Mouse (Mus musculus): ENCODE data around the gene Dusp19.

The Dusp19 gene

GRCm38 (mm10) chr2:80616854-80617737, at the start of gene Dusp19, which contains the start of gene Nup35:
Dusp19 (plus strand) TSS chr2:80617045.
Nup35 (plus strand) TSS chr2:80617236.
- peak; percentile 97 for DNase-seq (ENCODE audit: low spot score)

GRCm38 (mm10) chr2:80567411-80567810, 49.4 kb upstream of the Dusp19 start:
- DNase-seq (ENCODE audit: low spot score) = no peak

- no peak for DNase-seq (ENCODE audit: low spot score)
Measured at GRCm38 (mm10) chr2:80570656-80571055, 46.2 kb upstream of the Dusp19 start.

- no peak for DNase-seq (ENCODE audit: low spot score)
Measured at GRCm38 (mm10) chr2:80577286-80577685, 39.6 kb upstream of the Dusp19 start.

- no peak for DNase-seq (ENCODE audit: low spot score)
Measured at GRCm38 (mm10) chr2:80579253-80579891, 37.5 kb upstream of the Dusp19 start.

- DNase-seq (ENCODE audit: low spot score) = peak; percentile 60
Measured at GRCm38 (mm10) chr2:80580311-80580961, 36.4 kb upstream of the Dusp19 start.

GRCm38 (mm10) chr2:80581043-80581711, 35.7 kb upstream of the Dusp19 start, which contains the start of gene Nckap1:
Nckap1 (minus strand) TSS chr2:80581380.
- peak; percentile 86 for DNase-seq (ENCODE audit: low spot score)

GRCm38 (mm10) chr2:80582356-80582755, 34.5 kb upstream of the Dusp19 start:
- no peak for DNase-seq (ENCODE audit: low spot score)

- DNase-seq (ENCODE audit: low spot score) = no peak
Measured at GRCm38 (mm10) chr2:80594215-80594918, 22.5 kb upstream of the Dusp19 start.

GRCm38 (mm10) chr2:80596960-80597359, 19.9 kb upstream of the Dusp19 start:
- no peak for DNase-seq (ENCODE audit: low spot score)

- DNase-seq (ENCODE audit: low spot score) = no peak
Measured at GRCm38 (mm10) chr2:80599850-80600249, 17.0 kb upstream of the Dusp19 start.

- DNase-seq (ENCODE audit: low spot score) = no peak
Measured at GRCm38 (mm10) chr2:80600611-80601010, 16.2 kb upstream of the Dusp19 start.

GRCm38 (mm10) chr2:80602756-80603155, 14.1 kb upstream of the Dusp19 start:
- no peak for DNase-seq (ENCODE audit: low spot score)

GRCm38 (mm10) chr2:80603771-80604426, 12.9 kb upstream of the Dusp19 start:
- no peak for DNase-seq (ENCODE audit: low spot score)

GRCm38 (mm10) chr2:80612286-80612685, 4.6 kb upstream of the Dusp19 start:
- DNase-seq (ENCODE audit: low spot score) = no peak

- DNase-seq (ENCODE audit: low spot score) = no peak
Measured at GRCm38 (mm10) chr2:80612796-80613195, 4.0 kb upstream of the Dusp19 start.

- no peak for DNase-seq (ENCODE audit: low spot score)
Measured at GRCm38 (mm10) chr2:80618991-80619390, 2.1 kb downstream of the Dusp19 start.

GRCm38 (mm10) chr2:80621921-80622320, 5.1 kb downstream of the Dusp19 start:
- DNase-seq (ENCODE audit: low spot score) = no peak

- no peak for DNase-seq (ENCODE audit: low spot score)
Measured at GRCm38 (mm10) chr2:80624523-80624922, 7.7 kb downstream of the Dusp19 start.

GRCm38 (mm10) chr2:80632336-80633026, 15.6 kb downstream of the Dusp19 start:
- DNase-seq (ENCODE audit: low spot score) = no peak

Measured in embryo, embryonic 10.5 days (tissue).